Mouse (Mus musculus) limb, embryonic 14.5 days (tissue): ENCODE data around the gene Gm49405. TPM values are rescaled to one million over a fixed set of nuclear protein-coding genes. Genes with fewer than 3 reads are reported as not detected.

Experiments used
- ATAC-seq: fragments of 200-750 bp; cut with Nextera tagmentation; 2 replicates; pipeline ENCODE4 v1.8.0; 2017; ENCODE audit warnings: low read depth, moderate number of reproducible peaks, moderate TSS enrichment; ENCODE audit not compliant: low FRiP score
- DNase-seq: peaks from one replicate; pipeline ENCODE4 v3.0.0-alpha.2; 2015; ENCODE audit warnings: low spot score
- H3K27ac ChIP-seq: fragments of 300-500 bp; sonication (generic); replicated peaks from 2 replicates; pipeline ENCODE4 v1.5.1; 2014; ENCODE audit warnings: low read depth, mild to moderate bottlenecking, low read length, moderate library complexity, mixed read lengths
- H3K27me3 ChIP-seq: fragments of 300-500 bp; sonication (generic); 2 replicates; pipeline ENCODE4 v1.6.1; 2014; ENCODE audit warnings: low read length, mixed read lengths; ENCODE audit not compliant: control insufficient read depth, insufficient read depth
- H3K36me3 ChIP-seq: fragments of 300-500 bp; sonication (generic); 2 replicates; pipeline ENCODE4 v1.6.1; 2014; ENCODE audit warnings: mild to moderate bottlenecking, low read length, moderate library complexity, mixed read lengths; ENCODE audit not compliant: control insufficient read depth, insufficient read depth
- H3K4me1 ChIP-seq: fragments of 300-500 bp; sonication (generic); 2 replicates; pipeline ENCODE4 v1.6.1; 2014; ENCODE audit warnings: antibody characterized with exemption, low read length, mixed read lengths; ENCODE audit not compliant: control insufficient read depth, insufficient read depth
- H3K4me2 ChIP-seq: fragments of 300-500 bp; sonication (generic); replicated peaks from 2 replicates; pipeline ENCODE4 v1.6.1; 2014; ENCODE audit warnings: low read depth, mild to moderate bottlenecking, low read length, moderate library complexity; ENCODE audit not compliant: severe bottlenecking
- H3K4me3 ChIP-seq: fragments of 300-500 bp; sonication (generic); replicated peaks from 2 replicates; pipeline ENCODE4 v1.5.1; 2014; ENCODE audit warnings: low read length
- H3K9ac ChIP-seq: fragments of 300-500 bp; sonication (generic); 2 replicates; pipeline ENCODE4 v1.6.1; 2014; ENCODE audit warnings: mild to moderate bottlenecking, low read depth, low read length, moderate library complexity; ENCODE audit not compliant: severe bottlenecking
- H3K9me3 ChIP-seq: fragments of 300-500 bp; sonication (generic); 2 replicates; pipeline ENCODE4 v1.6.1; 2016; ENCODE audit warnings: low read length; ENCODE audit not compliant: control insufficient read depth
- POLR2A ChIP-seq: fragments of 200-500 bp; IDR thresholded peaks from 2 replicates; pipeline ENCODE4 v1.8.0; 2012; ENCODE audit warnings: inconsistent platforms, mild to moderate bottlenecking, moderate library complexity, borderline replicate concordance; ENCODE audit not compliant: insufficient read depth, insufficient read length; ENCODE audit errors: extremely low read depth
- WGBS: fragments of 180-500 bp; shearing (Covaris S2); extraction: QIAGEN DNeasy Blood & Tissue Kit; methylation state at CpG from one replicate; pipeline ENCODE4 v1.1.7; 2014; 5-methylcytosine and 5-hydroxymethylcytosine counted together
- polyA plus RNA-seq, 2 experiments: library from polyadenylated mRNA; depleted of rRNA in 1 of 2; stranded (reverse) in 1 of 2; unstranded in 1 of 2; fragments of >200 nt; fragmentation: Nextera tagmentation in 1 of 2; extraction: Ambion mirVana in 1 of 2; gene quantifications; 2 replicates each; pipeline versions ENCODE4 v1.2.1 to v1.2.3; 2012 to 2014

Gene Gm49405
- polyA plus RNA-seq, 2 experiments = 2.3 to 7.0 TPM

- H3K27ac ChIP-seq = 0 out of 2 replicates have a peak overlapping the region, but pooled peaks have one; percentile 33
- 22% methylated on average over 9 of the region's 9 CpGs for WGBS
- no peak for TF ChIP-seq POLR2A
- H3K9me3 ChIP-seq = no peaks in the 10 kb centered on the region
- H3K9ac ChIP-seq = peak overlapping the region; percentile 44; the same call in 1 of the 2 replicates
- H3K4me2 ChIP-seq = peak overlapping the region; percentile 52
- H3K27me3 ChIP-seq = no peaks in the 10 kb centered on the region
- DNase-seq = no peak
- ATAC-seq = peak; percentile 28; the same call in 1 of the 2 replicates
- H3K36me3 ChIP-seq = peaks cover 30% of the 10 kb centered on the region
- peaks cover 8% of the 10 kb centered on the region for H3K4me1 ChIP-seq
- peak overlapping the region; percentile 89 for H3K4me3 ChIP-seq
Measured at GRCm38 (mm10) chr19:4013066-4013465, 12.6 kb downstream of the Gm49405 start.

- Histone ChIP-seq H3K4me1 (peaks cover 10% of the 10 kb centered on the region), H3K36me3 (peaks cover 13% of the 10 kb centered on the region; the same call in 1 of the 2 replicates), H3K27ac (no peak overlapping the region), H3K4me2 (no peak overlapping the region), H3K9ac (no peak overlapping the region; the same call in 1 of the 2 replicates), H3K4me3 (no peak overlapping the region), H3K27me3 (no peaks in the 10 kb centered on the region), H3K9me3 (no peaks in the 10 kb centered on the region)
- ATAC-seq (no peak), DNase-seq (no peak)
- no peak for TF ChIP-seq POLR2A
Measured at GRCm38 (mm10) chr19:4014802-4015201, 14.4 kb downstream of the Gm49405 start.

- ATAC-seq = no peak
- H3K27ac ChIP-seq = no peak overlapping the region
- no peak for TF ChIP-seq POLR2A
- DNase-seq = no peak
- WGBS = 65% methylated on average over 5 of the region's 5 CpGs
- peaks cover 10% of the 10 kb centered on the region for H3K4me1 ChIP-seq
- H3K9me3 ChIP-seq = no peaks in the 10 kb centered on the region
- no peak overlapping the region for H3K4me2 ChIP-seq
- peaks cover 5% of the 10 kb centered on the region; the same call in 1 of the 2 replicates for H3K36me3 ChIP-seq
- no peak overlapping the region for H3K4me3 ChIP-seq
- H3K27me3 ChIP-seq = no peaks in the 10 kb centered on the region
- no peak overlapping the region for H3K9ac ChIP-seq
Measured at GRCm38 (mm10) chr19:4015635-4016034, 15.2 kb downstream of the Gm49405 start.

- H3K27me3 ChIP-seq = no peaks in the 10 kb centered on the region
- no peaks in the 10 kb centered on the region for H3K9me3 ChIP-seq
- DNase-seq (no peak), ATAC-seq (no peak)
- WGBS = 53% methylated on average over 10 of the region's 10 CpGs
- no peak overlapping the region for H3K27ac ChIP-seq
- H3K4me2 ChIP-seq = no peak overlapping the region
- peaks cover 5% of the 10 kb centered on the region; the same call in 1 of the 2 replicates for H3K4me1 ChIP-seq
- no peak for TF ChIP-seq POLR2A
- H3K36me3 ChIP-seq = no peaks in the 10 kb centered on the region
- no peak overlapping the region for H3K4me3 ChIP-seq
- no peak overlapping the region for H3K9ac ChIP-seq
Measured at GRCm38 (mm10) chr19:4017921-4018587, 17.6 kb downstream of the Gm49405 start.

- ATAC-seq (peak; percentile 87), DNase-seq (peak; percentile 92)
- no peaks in the 10 kb centered on the region for H3K36me3 ChIP-seq
- WGBS = 34% methylated on average over 18 of the region's 18 CpGs
- 0 out of 2 replicates have a peak, but pooled peaks cover 2% of the 10 kb centered on the region for H3K4me1 ChIP-seq
- no peaks in the 10 kb centered on the region for H3K27me3 ChIP-seq
- H3K9me3 ChIP-seq = no peaks in the 10 kb centered on the region
- no peak overlapping the region for H3K4me3 ChIP-seq
- no peak overlapping the region for H3K4me2 ChIP-seq
- H3K27ac ChIP-seq = no peak overlapping the region
- no peak overlapping the region for H3K9ac ChIP-seq
- no peak for TF ChIP-seq POLR2A
Measured at GRCm38 (mm10) chr19:4018743-4019583, 18.5 kb downstream of the Gm49405 start.
